Mouse (Mus musculus) urinary bladder, adult 18-20 months (tissue): ENCODE data around the gene Eif1b.
"Not testable (repeated sequence)": the region's sequence is repeated elsewhere in the genome, so short reads cannot be mapped to it uniquely, and the experiment has no call there.

ENCODE experiments used
- DNase-seq, 2 experiments: peaks; one replicate each; pipeline ENCODE4 v3.0.0; 2022; ENCODE audit warnings: low spot score in 2 of 2, mixed read lengths in 2 of 2

The Eif1b gene

DNA sequence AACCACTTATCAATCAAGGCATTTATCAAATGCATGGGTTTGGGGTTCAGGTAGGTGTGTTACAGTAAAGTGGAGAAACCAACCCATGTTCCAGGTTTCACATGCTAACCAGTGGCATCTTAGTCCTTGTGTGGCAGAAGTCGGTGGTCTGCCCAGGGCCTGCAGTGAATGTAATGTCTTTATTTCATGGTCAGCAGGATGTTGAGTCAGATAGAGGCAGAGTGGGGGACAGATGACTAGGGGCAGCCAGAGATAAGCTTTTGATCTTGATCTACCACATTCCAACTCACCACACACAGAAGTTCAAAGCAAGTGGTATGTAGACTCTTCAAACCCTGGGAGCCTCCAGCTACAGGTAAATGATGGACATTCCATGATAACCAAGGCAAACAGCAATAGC is 29.1 kb downstream of the Eif1b start:
- no peak for DNase-seq

- no peak for DNase-seq
These were observed 35.2 kb downstream of the Eif1b start for GRCm38 (mm10) chr9:120527270-120527669.

DNA sequence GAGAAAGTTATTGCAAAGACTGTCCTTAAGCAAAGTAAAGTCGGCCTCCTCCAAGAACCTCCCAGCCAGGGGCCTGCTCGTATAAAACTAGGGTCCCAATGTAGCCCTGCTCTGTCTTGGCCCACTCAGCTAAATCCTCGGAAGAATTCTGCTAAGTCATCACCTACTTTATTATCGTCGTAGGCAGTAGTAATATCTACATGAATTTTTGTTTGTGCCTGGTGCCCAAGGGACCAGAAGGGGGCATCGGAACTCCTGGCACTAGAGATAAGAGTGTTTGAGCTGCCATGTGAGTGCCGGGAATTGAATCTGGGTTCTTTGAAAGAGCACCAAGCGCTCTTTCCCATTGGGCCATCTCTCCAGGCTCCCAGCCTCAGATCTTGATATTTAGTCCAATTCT is 35.9 kb downstream of the Eif1b start:
- DNase-seq: no peak

DNA sequence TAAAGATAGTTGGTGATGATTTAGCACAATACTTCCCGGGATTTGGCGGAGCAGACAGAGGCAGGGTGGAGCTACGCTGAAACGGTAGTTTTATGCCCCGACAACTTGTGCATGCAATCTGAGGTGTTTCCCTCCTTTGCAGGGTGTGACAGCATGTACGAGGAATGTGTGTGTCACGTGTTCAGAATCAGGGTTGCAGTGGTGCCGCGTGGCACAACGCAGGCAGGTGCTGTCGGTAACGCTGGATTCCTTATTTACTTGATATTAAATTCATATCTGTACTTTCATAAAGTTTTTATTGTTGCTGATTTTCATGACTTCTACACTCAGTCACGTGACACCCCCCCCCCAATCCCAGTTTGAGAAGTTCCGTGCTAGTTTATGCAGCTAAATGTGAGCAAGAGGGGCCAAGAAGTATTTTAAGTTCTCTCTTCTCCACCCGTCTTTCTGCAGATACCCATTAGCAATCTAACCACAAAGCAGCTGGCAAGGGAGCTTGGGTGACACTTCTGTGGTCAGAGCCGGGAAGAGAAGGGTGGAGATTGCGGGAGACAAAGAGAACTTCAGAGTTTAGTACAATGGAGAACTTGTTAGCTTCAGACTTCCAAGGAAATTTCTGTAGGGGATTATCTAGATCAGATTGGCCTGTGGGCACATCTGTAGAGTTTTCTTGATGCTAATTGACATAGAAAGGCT is 36.9 kb downstream of the Eif1b start:
- no peak for DNase-seq

DNA sequence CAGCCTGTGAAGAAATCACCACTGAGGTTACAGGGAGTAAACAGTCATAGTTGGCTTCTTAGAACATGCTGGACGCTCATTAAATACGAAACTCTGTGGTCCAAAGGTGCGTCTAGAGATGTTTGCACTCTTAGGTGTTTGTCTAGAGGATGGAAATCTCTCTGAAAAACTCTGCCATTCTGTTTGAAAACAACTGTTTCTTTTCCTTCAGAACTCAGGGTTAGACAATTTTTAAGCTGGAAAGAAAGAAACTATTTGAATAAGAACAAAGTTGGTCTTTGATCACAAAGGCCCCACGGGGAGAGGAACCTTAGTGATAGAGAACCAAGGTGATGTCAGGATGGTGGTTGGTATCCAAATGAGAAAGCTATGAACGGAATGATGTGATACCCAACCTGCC is 38.4 kb downstream of the Eif1b start:
- DNase-seq: no peak

DNA sequence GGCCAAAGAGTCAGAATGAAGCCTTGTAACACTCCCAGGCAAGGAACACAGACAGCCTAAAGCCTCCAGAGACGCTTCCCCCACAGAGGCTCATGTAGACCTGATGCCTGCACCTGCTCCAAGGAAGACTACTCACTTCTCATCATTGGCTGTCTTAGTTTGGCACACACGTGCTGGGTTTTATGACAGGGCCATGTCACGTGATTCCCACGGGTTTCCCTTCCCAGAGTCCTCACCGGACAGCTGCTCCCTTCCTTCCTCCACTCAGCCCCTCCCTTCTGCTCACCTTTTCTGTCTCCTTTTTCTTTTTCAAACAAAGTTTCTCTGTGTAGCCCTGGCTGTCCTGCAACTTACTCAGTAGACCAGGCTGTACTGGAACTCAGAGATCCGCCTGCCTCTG is 40.0 kb downstream of the Eif1b start:
- DNase-seq: no peak

DNA sequence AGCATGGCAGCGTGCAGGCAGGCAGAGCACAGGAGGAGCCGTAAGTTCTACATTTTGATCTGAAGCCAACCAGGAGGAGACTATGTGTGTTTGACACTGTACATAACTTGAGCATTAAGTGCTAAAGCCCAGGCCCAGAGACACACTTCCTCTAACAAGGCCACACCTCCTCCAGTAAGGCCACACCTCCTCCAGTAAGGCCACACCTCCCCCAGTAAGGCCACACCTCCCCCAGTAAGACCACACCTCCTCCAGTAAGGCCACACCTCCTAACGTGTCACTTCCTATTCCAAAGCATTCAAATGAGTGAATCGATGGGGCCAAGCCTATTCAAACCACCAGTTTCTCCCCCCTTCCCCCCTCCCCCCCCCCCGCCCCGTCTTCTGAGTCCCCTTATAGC is 40.7 kb downstream of the Eif1b start:
- DNase-seq: no peak

GRCm38 (mm10) chr9:120533446-120533950 is 41.5 kb downstream of the Eif1b start:
- DNase-seq: not testable (repeated sequence)

DNA sequence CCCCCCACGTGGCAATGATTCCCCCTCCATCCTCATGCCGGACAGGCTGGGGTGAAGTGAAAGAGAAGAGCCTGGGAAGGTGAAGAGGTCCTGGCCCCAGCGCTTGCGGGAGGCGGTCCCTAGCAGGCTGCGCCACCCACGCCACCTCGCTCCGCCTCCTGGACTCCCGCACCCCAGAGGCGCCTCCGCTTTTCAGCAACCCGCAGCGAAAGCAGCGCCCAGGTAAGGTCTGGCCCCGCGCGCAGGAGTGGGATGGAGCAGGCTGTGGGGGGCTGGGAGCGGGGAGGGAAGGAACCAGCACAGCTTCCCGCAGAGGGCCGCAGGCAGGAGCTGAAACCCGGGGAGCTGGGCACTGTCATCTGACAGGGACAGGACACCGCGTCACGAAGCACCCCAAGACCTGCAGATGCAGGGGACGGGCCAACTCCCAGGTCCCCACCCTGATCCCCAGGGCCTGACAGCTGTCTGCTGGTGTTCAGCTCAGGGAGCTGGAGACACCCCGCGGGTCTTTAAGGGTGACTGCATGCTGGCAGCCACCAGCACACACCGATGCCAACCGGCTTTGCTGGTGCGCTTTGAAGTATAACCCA is 47.7 kb downstream of the Eif1b start, which contains the start of gene Entpd3:
Gene Entpd3 (plus strand): TSS at position 157 of the 590 bp plus-strand sequence.
- peak in 1 of 2 experiments; percentile 63 for DNase-seq

DNA sequence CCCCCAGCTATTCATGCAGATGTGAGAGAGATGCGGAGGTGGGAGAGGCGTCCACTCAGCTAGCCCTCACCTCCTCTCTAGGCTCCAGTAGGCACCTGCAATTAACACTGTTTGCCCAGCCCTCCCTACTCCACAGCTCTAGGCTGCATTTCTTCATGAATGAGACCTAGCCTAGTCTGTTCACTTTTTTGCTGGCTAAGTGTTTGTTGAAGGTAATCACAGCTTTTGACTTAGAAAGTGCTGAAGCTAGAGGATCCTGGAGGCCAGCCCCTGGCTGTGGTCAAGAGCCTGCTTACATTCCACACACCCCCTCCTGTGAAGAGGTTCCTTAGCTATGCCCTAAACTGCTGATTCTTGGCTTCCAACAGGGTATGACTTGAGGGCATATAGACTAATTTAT is 49.4 kb downstream of the Eif1b start:
- DNase-seq: no peak

- no peak for DNase-seq
These were observed 50.2 kb downstream of the Eif1b start for GRCm38 (mm10) chr9:120542241-120542640.
